Mouse (Mus musculus): ENCODE measurements around the gene Hmox1. TPM values are rescaled to one million over a fixed set of nuclear protein-coding genes. Genes with fewer than 3 reads are reported as not detected.

Gene Hmox1
- 10 to 100 TPM; 37.8 to 41.5 TPM for total RNA-seq (2021)
- long read RNA-seq, experiment 1, partial matches to known transcripts, result 0 of 1 reads
- long read RNA-seq, experiment 1, other reads (novel, unspliced or antisense), result 0 of 1 reads
- long read RNA-seq, experiment 2, transcript Hmox1-201 (5 exons, 1,569 nt), result major isoform, 15 of 22 reads
- long read RNA-seq, experiment 2, partial matches to known transcripts, result 6 of 22 reads
- long read RNA-seq, experiment 2, other reads (novel, unspliced or antisense), result 1 of 22 reads

DNA sequence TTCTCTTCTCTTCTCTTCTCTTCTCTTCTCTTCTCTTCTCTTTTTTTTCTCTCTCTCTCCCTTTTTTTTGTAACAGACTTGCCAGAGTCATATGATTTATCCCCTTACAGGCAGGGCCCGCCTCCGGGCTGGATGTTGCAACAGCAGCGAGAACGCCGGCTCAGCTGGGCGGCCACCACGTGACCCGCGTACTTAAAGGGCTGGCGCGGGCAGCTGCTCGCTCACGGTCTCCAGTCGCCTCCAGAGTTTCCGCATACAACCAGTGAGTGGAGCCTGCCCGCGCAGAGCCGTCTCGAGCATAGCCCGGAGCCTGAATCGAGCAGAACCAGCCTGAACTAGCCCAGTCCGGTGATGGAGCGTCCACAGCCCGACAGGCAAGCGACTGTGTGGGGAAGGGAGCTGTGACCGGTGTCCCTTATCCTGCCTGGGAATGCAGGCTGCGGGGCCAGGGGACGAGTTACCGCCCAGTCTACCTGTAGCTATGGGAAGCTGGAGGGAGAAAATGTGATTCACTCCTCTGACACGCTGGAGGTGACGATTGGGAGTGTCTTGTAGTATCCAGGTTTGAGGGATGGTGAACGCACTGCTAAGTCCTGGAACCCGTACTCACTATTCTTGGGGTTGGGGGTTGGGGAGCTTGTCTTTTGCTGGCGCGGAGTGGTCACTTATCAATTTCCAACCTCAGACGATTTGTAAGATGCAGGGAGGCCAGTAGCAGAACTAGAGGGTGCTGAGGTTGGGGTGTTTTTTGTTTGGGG, at the start of gene Hmox1:
Hmox1 (plus strand) TSS at position 223 of the 758 bp plus-strand sequence.
- DNase-seq (ENCODE audit: low spot score in 2 of 2), result peak; percentile 73 to 83

DNA sequence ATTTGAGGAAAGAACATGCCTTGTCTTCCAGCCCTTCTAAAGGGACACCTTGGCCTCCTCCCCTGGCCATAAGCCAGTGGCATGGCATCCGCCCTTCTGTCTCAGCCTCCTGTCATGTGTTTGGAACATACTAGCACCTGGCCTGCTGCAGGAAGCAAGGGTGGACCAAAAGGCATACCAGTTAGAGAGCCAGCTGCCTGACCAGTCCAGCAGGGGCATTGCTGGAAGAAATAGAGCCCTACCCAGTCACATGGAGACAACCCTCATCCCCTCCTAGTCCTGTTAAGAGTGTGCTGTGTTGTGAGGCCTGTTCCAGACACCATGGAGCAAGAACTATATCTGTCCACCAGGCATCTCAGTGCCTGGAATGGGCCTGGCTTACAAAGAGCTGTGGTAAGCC, 47.1 kb upstream of the Hmox1 start:
- no peak for DNase-seq (ENCODE audit: low spot score in 2 of 2)

DNA sequence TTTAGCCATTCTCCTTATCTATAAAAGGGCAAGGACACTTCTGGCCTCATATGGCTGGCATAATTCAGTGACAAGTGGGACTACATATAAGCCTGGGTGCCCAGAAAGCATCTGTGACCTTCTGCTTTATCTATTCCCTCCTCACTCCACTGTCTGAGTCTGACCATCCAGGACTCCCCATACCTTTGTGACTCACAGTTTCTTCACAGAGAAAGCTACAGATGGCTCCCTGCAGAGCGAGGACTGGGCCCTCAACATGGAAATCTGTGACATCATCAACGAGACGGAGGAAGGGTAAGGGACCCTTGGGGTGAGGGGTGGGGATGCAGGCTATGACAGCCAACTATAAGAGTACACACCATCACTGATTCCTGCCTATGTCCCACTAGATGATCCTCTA, 45.6 kb upstream of the Hmox1 start:
- DNase-seq (ENCODE audit: low spot score in 2 of 2), result no peak

DNA sequence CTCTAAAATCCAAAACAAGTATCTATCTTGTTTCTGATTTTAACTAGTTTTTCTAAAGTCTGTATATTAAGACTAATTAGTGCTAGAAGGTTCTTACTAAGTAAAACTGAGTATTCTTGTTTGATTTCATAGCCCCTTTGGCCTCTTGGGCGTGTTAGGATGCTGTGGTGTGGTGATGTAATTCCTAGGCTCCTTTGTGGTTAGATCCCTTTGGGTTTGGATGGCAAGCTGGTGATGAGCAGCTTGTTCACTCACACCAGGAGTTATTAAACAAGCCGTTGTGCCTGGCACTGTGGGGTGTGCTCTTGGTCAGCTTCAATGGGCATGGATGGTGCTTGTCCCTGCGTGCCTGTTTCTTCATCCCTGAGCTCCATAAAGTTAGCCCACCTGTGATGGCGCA, 40.1 kb upstream of the Hmox1 start:
- no peak for DNase-seq (ENCODE audit: low spot score in 2 of 2)

DNA sequence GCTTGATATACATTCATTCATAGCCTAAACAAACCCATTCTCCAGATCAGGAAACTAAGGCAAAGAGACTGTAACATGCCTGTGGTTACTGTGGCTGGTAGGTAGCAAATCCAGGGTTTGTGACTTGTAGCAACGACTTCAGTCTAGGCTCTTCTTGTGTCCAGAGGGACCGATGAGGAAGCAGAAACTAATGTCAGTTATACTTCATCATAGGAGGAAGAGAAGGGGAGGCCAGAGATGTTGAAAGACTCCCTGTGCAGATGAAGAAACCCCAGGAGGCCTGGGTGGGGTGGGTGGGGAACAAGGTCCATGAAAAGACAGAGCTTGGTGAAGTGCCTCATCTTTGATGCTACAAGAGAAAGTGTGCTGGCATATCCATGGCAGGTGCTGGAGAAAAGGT, 37.7 kb upstream of the Hmox1 start:
- DNase-seq (ENCODE audit: low spot score in 2 of 2), result no peak

DNA sequence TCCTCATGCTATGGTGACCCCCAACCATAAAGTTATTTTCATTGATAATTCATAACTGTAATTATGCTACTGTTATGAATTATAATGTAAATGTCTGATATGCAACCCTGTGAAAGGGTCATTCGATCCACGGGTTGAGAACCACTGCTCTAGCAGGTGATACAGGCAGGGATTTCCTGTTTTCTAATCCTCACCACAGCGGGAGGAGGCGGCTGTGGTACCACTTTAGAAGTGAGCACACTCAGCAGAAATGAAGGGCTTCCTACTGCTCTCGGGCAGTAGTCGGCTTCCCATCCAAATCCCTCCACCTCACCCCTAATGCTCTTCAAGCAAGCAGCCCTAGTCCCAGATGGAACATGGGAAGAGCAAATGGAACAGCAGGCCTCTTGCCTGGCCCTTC, 33.4 kb upstream of the Hmox1 start:
- no peak for DNase-seq (ENCODE audit: low spot score in 2 of 2)

DNA sequence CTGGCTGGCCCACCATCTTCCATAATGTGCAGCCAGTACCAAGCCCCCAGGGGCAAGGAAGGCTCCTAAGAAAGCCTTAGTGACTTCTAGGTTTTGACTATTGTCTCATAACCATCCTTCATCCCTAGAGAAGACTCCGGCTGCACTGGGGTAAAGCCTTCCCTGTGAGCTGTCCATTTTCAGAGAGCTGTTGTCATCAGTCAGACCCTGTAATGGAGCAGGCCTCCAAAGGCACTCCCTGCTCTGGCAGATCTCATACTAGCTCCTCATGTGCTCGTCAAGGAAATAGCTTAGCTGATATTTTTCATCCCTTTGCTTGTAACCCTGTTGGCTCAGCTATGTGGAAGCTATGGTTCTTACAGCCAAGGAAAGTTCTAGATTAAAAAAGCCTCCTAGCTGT, 32.6 kb upstream of the Hmox1 start:
- DNase-seq (ENCODE audit: low spot score in 2 of 2), result no peak

DNA sequence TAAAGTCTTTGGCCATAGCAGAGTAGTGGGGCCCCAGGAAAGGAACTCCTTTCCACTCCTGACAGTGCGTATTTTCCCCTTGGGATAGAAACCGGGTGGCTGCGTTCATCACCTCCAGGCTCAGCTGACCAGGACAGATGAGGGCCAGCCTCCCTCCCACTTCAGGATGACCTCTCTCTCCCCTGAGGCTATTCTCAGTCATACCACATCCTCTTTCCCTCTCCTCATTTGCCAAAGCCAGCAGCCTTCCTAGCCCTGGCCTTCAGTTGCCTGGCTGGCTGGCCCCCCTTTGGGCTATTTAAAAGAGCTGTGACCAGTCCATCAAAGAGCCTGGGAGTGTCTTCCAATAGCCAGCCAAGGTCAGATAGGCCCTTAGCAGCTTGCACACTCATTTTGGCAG, 30.1 kb upstream of the Hmox1 start:
- no peak for DNase-seq (ENCODE audit: low spot score in 2 of 2)

DNA sequence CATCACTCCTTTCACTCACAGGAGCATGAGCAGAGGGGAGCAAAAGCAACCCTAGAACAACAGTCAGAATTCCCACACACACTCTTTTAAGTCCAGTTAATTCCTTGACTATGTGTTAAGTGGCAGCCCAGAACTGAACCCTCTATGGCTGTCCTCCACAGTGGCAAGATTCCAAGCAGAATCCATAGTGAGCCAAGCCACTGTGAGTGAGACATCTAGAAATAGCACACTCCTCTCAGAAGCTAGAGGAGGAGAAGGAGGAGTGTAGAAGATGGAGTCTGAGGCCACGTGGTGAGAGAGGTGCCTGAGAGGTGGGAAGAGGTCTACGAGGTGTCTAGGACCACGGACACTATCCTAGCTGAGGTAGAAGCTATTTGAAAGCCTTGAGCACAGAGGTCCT, 28.6 kb upstream of the Hmox1 start:
- no peak for DNase-seq (ENCODE audit: low spot score in 2 of 2)

DNA sequence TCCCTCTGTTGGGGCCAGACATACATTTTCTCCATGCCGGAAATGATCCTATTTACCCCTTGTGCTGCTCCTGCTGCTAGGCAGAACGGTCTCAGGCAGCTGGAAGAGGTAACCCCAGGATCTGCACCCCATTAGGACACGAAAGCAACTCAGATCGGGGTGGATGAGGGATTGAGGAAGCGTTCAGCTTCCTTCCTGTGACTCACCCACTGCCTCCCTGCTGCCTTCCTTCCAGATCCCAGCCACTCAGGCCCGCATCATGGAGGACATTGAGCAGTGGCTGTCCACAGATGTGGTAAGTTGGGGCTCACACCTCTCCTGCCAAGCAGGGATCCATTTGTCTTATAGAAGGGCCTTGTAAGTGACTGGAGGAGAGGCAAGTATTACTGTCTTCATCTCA, 26.1 kb upstream of the Hmox1 start:
- no peak for DNase-seq (ENCODE audit: low spot score in 2 of 2)

DNA sequence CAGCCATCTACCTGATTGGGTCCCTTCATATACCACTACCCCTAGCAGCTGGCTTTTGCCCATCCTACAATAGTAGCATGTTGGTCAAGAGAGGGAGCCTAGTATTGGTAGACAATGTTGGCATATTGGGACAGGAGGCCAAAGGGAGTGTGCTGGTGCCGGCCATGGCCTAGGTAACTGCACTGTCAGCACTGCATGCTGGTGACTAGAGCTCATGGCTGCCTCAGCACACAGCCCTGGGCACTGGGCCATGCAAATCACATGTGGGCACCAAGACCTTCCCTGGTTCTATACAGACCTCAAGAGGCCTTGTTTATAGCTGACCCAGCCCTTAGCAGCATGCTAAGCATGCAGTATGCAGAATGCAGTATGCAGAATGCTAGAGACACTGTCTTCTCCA, 23.1 kb upstream of the Hmox1 start:
- no peak for DNase-seq (ENCODE audit: low spot score in 2 of 2)

DNA sequence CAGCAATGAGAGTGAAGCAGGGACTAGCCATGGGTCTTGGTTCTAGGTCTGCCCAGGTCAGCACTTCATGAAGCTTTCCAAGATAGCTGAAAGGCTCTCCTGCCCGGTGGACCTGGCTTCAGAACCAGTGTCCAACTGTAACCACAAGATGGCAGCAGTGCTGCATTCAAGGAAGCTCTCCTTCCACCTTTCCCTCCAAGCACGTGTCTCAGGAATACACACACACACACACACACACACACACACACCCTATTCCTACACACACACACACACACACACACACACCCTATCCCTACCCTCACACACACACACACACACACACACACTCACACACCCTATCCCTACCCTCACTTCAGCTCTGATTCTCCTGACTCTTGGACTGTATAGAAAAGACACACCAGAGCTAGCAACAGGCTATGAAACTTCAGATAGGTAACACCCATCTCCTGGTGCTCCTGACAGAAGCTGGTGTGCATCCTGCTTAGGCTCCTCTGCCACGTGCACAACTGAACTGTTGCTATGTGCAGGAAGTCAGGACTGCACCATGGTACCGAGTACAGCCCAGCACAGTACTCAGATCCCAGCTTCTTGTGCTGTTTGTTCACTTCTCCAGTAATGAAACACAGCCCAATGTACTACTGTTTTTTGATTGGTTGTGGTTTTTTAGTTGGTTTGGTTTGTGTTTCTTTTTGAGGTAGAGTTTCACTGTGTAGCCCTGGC, 21.6 kb upstream of the Hmox1 start:
- peak; percentile 45 to 66 for DNase-seq (ENCODE audit: low spot score in 2 of 2)

DNA sequence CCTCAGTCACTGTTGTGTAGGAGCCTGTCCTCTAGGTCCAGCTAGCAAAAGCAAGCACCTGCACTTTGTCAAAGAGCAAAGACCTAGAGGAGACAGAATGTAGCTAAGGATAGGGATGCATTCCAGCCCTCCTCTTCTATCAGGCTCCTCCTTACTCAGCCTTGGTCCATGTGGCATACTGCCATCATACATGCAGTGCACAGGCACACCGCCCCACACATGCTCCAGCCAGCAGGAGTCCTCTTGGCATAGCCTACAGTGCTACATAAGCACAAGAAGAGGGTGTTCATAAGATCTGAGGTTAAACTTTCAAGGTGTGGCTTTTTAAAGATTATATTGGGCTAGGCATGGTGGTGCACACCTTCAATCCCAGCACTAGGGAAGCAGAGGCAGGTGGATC, 18.5 kb upstream of the Hmox1 start:
- DNase-seq (ENCODE audit: low spot score in 2 of 2), result no peak

DNA sequence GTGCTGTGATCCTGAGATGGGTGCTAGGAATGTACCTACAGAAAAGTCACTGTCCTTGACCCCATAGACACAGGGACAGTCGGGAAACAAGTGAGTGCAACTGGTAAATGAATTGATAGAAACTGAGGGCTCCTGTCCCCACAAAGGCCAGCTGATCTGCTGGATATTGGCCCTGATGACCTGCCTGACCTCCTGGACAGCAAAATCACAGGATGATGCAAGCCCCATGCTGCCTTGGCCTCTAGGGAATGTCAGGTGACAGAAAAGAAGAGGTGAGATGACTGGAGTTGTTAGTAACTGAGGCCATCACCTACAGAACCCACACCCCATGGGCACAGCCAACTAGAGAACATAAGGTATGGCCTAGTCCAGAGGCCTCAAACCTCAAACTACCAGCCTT, 15.2 kb upstream of the Hmox1 start:
- no peak for DNase-seq (ENCODE audit: low spot score in 2 of 2)

DNA sequence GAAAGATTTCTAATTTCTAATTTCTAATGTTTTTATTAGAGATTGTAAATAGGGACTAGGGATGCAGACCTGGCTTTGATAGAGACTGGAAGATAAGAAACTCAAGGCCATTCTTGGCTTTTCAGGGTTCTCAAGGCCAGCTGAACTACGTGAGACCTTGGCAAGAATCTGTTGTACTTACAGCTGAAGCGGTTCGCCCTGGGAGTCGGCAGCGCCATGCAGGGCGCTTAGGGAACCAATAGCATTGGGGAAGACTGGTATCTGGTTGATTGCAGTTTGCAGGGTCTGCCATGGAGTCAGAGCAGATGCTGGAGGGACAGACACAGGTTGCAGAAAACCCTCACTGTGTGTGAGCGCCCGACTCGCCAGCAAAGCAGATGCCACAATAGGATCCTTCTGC, 14.6 kb upstream of the Hmox1 start:
- DNase-seq (ENCODE audit: low spot score in 2 of 2), result no peak

DNA sequence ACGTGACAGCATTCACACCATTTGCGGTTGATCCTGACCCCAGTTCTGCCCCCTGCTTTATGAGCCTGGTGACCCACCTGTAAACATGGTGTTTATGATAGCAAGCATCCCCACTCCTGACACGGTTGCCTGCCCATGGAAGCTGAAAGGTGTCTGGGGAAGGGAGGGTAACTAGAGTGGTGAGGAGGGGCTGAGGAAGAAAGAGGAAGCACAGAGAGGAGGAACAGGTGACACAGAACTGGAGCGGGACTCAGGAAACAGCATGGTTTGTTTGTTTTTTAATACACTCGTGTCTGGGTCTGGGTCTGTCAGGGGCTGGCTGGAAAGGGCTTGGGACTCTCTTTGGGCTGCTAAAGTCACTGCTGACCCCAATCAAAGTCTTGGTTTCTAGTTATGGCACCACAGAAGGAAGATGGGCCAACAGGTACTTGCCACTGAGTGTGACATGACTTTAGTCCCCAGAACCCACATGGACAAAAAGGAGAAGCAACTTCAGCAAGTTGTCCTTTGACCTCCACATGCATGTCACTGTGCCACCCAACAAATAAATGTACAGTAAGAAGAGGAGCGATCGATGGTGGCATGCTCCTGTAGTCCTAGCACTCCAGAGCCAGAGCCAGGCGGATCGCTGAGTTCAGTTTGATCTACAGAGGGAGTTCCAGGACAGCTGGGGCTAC, 11.9 kb upstream of the Hmox1 start:
- DNase-seq (ENCODE audit: low spot score in 2 of 2), result no peak

DNA sequence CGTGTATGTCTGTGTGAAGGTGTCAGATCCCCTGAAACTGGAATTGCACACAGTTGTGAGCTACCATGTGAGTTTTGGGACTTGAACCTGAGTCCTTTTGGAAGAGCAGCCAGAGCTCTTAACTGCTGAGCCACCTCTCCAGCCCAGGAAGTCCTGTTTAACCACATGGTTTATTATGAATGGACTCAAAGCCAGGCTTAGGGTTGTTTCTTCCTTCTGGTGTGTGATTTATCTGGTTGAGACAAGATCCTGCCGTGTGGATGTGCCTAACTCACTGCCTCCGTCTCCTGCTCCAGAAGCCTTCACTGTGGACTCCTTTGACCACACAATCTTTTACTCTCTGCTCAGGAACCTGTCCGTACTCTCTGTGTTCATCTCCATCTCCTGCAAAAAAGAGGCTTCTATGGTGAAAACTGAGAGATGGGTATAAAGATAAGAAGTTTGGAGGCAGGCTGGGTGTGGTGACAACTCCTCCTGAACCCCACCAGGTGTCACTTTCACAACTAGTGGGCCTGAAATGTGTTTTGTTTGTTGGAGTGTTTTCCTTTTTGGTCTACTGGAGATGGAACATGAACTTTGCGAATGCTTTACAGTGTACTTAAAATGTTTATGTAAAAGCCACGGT, 11.1 kb upstream of the Hmox1 start:
- DNase-seq (ENCODE audit: low spot score in 2 of 2), result no peak

DNA sequence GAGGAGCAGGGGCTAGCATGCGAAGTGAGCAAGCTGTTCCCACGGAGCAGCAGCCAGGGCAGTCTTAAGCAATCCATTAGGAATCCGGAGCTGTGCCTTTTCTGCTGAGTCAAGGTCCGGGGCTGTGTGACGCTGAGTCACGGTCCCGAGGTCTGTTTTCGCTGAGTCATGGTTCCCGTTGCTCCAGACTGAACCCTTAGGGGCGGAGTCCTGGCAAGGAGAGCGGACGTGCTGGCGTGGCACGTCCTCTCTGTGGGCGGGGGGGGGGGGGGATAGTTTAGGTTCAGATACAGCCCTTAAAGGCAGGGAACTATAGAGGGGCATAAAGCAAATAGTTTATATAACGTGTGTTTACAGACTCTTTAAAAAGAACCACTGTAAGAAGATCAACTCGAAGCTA, 9.6 kb upstream of the Hmox1 start:
- peak; percentile 62 to 85 for DNase-seq (ENCODE audit: low spot score in 2 of 2)

DNA sequence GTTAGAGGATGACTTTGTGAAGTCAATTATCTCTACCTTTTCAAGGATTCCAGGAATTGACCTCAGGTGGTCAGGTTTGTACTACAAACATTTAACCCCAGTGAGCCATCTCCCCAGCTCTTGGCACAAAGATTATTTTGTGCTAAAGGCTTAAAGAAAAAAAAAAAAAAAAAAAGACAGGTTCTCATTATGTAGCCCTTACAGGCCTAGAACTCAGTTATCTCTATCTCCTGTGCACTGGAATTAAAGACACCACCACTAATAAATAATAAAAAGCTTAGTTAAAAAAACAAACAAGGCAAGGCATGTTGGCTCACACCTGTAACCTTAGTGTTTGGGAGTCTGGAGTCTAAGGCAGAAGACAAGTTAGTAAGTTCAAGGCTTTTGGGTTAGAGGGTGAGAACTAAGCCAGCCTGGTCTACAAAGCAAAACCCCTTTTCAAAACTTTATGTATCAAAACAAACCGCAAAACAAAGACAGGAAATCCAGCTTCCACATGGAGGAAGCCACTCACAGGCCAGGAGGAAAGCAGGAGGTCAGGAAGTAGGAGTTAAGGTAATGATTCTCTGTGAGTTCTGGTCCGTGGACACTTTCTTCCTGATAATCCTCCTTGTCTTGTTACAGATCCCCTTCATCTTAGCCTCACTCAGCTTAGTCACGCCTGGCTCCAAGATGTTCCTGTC, 8.9 kb upstream of the Hmox1 start:
- DNase-seq (ENCODE audit: low spot score in 2 of 2), result no peak

DNA sequence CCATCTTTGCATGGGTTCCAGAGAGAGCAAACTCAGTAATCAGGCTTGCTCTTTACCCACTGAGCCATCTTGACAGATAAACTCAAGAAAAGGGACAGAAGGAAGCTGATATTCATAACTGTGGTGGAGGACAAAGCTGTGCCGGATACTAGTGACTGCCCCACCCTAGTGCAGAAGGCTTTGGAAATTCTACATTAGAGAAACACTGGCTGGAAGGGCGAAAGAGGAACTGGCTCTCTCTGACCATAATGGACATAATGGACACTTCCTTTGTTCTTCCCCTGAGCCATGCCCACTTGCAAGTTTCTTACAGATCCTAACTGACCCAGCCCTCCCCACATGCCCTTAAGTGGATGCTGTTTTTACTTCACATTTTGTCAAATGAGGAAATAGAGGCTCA, 7.4 kb upstream of the Hmox1 start:
- DNase-seq (ENCODE audit: low spot score in 2 of 2), result no peak

DNA sequence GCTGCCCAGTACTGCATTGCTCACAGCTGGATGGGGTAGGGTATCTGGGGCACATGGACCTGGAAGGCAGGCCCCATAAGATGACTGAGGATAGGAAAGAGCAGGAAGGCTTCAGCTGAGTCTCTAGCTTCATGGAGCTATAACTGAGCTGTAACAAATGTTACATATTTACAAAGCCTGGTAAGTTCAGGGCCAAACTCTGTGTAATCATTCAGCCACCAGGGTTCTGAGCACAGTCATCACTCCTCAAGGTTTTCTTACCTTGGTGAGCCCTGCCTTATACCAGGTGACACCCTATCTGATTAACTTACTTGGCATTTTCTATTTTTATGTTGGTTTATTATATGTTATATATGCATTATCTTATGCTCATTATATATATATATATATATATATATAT, 6.3 kb upstream of the Hmox1 start:
- DNase-seq (ENCODE audit: low spot score in 2 of 2), result no peak

Data from adrenal gland, postnatal 4 days (tissue).